Mouse (Mus musculus): ENCODE results near the gene Lrrk1.

DNA sequence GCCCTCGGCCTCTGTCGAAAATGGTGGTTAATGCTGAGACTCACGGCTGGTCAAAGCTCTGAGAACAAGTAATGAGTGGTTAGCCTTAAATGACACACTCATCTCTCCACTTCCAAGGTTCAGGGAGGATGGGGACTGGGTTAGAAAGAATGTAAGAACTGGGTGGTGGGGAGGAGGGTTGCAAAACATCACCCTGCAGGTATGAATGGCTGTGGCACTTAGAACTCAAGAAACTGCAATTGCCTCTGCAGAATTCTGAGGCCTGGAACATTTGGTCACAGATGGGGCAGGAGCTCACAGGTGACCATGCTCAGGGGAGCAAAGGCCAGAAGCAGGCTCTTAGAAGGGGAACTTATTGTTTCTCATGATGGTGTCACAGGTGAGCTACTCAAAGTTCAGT lies 29.7 kb downstream of the Lrrk1 start:
- TF ChIP-seq CTCF (IDR thresholded peaks at IDR 0.05; ENCODE audit: borderline replicate concordance, insufficient read depth, low read length) (no peak), POLR2A (IDR thresholded peaks at IDR 0.05; ENCODE audit: low read depth, low read length) (no peak)
